Mouse (Mus musculus) myocyte (in vitro differentiated cells): ENCODE results near the gene Eno2. TPM values are rescaled to one million over a fixed set of nuclear protein-coding genes. Genes with fewer than 3 reads are reported as not detected.
A peak's percentile ranks its signal among the peaks of the same experiment; 100 is the strongest.

ENCODE experiments used
- H3K27me3 ChIP-seq: one replicate; pipeline ENCODE4 v1.6.1; 2011; ENCODE audit not compliant: control insufficient read depth, insufficient read depth, insufficient read length
- H3K36me3 ChIP-seq: one replicate; pipeline ENCODE4 v1.6.1; 2011; ENCODE audit not compliant: control insufficient read depth, insufficient read depth
- H3K4me2 ChIP-seq: one replicate; pipeline ENCODE4 v1.6.1; 2011; ENCODE audit warnings: low read depth, control low read depth
- H3K4me3 ChIP-seq: one replicate; pipeline ENCODE4 v1.5.1; 2011; ENCODE audit warnings: mild to moderate bottlenecking, control low read depth, moderate library complexity
- H3K79me2 ChIP-seq: one replicate; pipeline ENCODE4 v1.6.1; 2011; ENCODE audit not compliant: control insufficient read depth, insufficient read depth
- H3ac ChIP-seq: one replicate; pipeline ENCODE4 v1.6.1; 2011; ENCODE audit not compliant: control insufficient read depth, insufficient read length
- CEBPB ChIP-seq: IDR thresholded peaks from 2 replicates; pipeline ENCODE4 v1.6.1; 2011; ENCODE audit warnings: mild to moderate bottlenecking, moderate library complexity; ENCODE audit not compliant: poor library complexity, insufficient read depth, severe bottlenecking
- E2F4 ChIP-seq: IDR thresholded peaks from one replicate; pipeline ENCODE4 v1.6.1; 2011; ENCODE audit warnings: mild to moderate bottlenecking, control low read depth, moderate library complexity; ENCODE audit not compliant: insufficient read depth
- MAX ChIP-seq: IDR thresholded peaks from one replicate; pipeline ENCODE4 v1.6.1; 2011; ENCODE audit warnings: low read depth, mild to moderate bottlenecking, control low read depth
- MYOD1 ChIP-seq, 3 experiments: IDR thresholded peaks; one replicate each; pipeline ENCODE4 v1.6.1; 2011; ENCODE audit warnings: control low read depth in 2 of 3, low read depth in 2 of 3, mild to moderate bottlenecking in 2 of 3, moderate library complexity in 1 of 3; ENCODE audit not compliant: insufficient read length in 2 of 3, control insufficient read depth in 1 of 3
- MYOG ChIP-seq, 3 experiments: IDR thresholded peaks; one replicate each; pipeline ENCODE4 v1.6.1; 2011; ENCODE audit warnings: control low read depth in 2 of 3, low read depth in 2 of 3, mild to moderate bottlenecking in 2 of 3; ENCODE audit not compliant: insufficient read length in 2 of 3, control insufficient read depth in 1 of 3, insufficient read depth in 1 of 3
- POLR2A ChIP-seq: IDR thresholded peaks from one replicate; pipeline ENCODE4 v1.6.1; 2011; ENCODE audit warnings: low read depth, mild to moderate bottlenecking, control low read depth, moderate library complexity; ENCODE audit not compliant: insufficient read length
- POLR2AphosphoS2 ChIP-seq: IDR thresholded peaks from one replicate; pipeline ENCODE4 v1.6.1; 2011; ENCODE audit warnings: low read depth, control low read depth; ENCODE audit not compliant: insufficient read length
- REST ChIP-seq: IDR thresholded peaks from one replicate; pipeline ENCODE4 v1.6.1; 2011; ENCODE audit warnings: mild to moderate bottlenecking, control low read depth, moderate library complexity; ENCODE audit not compliant: insufficient read depth, insufficient read length
- SRF ChIP-seq: IDR thresholded peaks from one replicate; pipeline ENCODE4 v1.6.1; 2011; ENCODE audit warnings: low read depth; ENCODE audit not compliant: control insufficient read depth, insufficient read length
- TCF12 ChIP-seq: IDR thresholded peaks from one replicate; pipeline ENCODE4 v1.6.1; 2011; ENCODE audit warnings: mild to moderate bottlenecking, control low read depth; ENCODE audit not compliant: poor library complexity, insufficient read depth, severe bottlenecking
- TCF3 ChIP-seq: IDR thresholded peaks from one replicate; pipeline ENCODE4 v1.6.1; 2011; ENCODE audit warnings: low read depth, control low read depth; ENCODE audit not compliant: insufficient read length
- USF1 ChIP-seq: IDR thresholded peaks from one replicate; pipeline ENCODE4 v1.6.1; 2011; ENCODE audit warnings: low read depth, mild to moderate bottlenecking, control low read depth, moderate library complexity
- polyA plus RNA-seq: library from polyadenylated mRNA; unstranded; fragments of >200 nt; fragmentation: generic; extraction: Trizol; gene quantifications from one replicate; pipeline ENCODE4 v1.2.1, GENCODE M21; 2012; ENCODE audit warnings: missing spikeins

Eno2 gene
- 19.5 TPM for polyA plus RNA-seq

GRCm38 (mm10) chr6:124769101-124769765 lies at the start of gene Eno2:
Eno2 (minus strand) TSS chr6:124769673.
- Histone ChIP-seq H3K4me3 (peak within 1 kb of the TSS; percentile 47), H3K27me3 (no peaks in the 10 kb centered on the region), H3ac (peak within 1 kb of the TSS; percentile 5), H3K4me2 (peak within 1 kb of the TSS; percentile 89), H3K79me2 (no peaks in the 10 kb centered on the region), H3K36me3 (no peaks in the 10 kb centered on the region)
- TF ChIP-seq TCF3, result no peak
- peak; percentile 77 for TF ChIP-seq POLR2AphosphoS2
- TF ChIP-seq SRF, result no peak
- TF ChIP-seq E2F4, result no peak
- TF ChIP-seq USF1, result peak; percentile 23
- peak; percentile 74 for TF ChIP-seq POLR2A
- no peak for TF ChIP-seq MAX
- no peak for TF ChIP-seq TCF12
- no peak for TF ChIP-seq MYOD1 (IDR thresholded peaks at IDR 0.05; ENCODE audit: control insufficient read depth in 1 of 3, insufficient read length in 2 of 3, low read depth in 2 of 3)
- TF ChIP-seq REST, result no peak
- TF ChIP-seq CEBPB, result no peak
- TF ChIP-seq MYOG (IDR thresholded peaks at IDR 0.05; ENCODE audit: control insufficient read depth in 1 of 3, insufficient read depth in 1 of 3, insufficient read length in 2 of 3, low read depth in 2 of 3), result no peak

GRCm38 (mm10) chr6:124817971-124818370 lies 48.5 kb upstream of the Eno2 start:
- Histone ChIP-seq H3K4me2 (no peak overlapping the region), H3ac (no peak overlapping the region), H3K4me3 (no peak overlapping the region), H3K27me3 (no peaks in the 10 kb centered on the region), H3K36me3 (peaks cover 26% of the 10 kb centered on the region), H3K79me2 (peaks cover 9% of the 10 kb centered on the region)
- no peak for TF ChIP-seq TCF12
- TF ChIP-seq MAX, result no peak
- no peak for TF ChIP-seq POLR2A
- no peak for TF ChIP-seq MYOD1 (IDR thresholded peaks at IDR 0.05; ENCODE audit: control insufficient read depth in 1 of 3, insufficient read length in 2 of 3, low read depth in 2 of 3)
- no peak for TF ChIP-seq CEBPB
- no peak for TF ChIP-seq USF1
- no peak for TF ChIP-seq POLR2AphosphoS2
- TF ChIP-seq TCF3, result no peak

- H3K79me2 ChIP-seq, result peaks cover 13% of the 10 kb centered on the region
- no peak overlapping the region for H3K4me3 ChIP-seq
- TF ChIP-seq MYOG (IDR thresholded peaks at IDR 0.05; ENCODE audit: control insufficient read depth in 1 of 3, insufficient read depth in 1 of 3, insufficient read length in 2 of 3, low read depth in 2 of 3), result no peak
- H3K36me3 ChIP-seq, result peaks cover 26% of the 10 kb centered on the region
- no peak overlapping the region for H3K4me2 ChIP-seq
- no peak overlapping the region for H3ac ChIP-seq
- H3K27me3 ChIP-seq, result no peaks in the 10 kb centered on the region
These were observed 48.1 kb upstream of the Eno2 start for GRCm38 (mm10) chr6:124817563-124817962.

- Histone ChIP-seq H3K36me3 (peaks cover 29% of the 10 kb centered on the region), H3K79me2 (peaks cover 18% of the 10 kb centered on the region), H3K27me3 (no peaks in the 10 kb centered on the region), H3K4me3 (no peak overlapping the region), H3ac (no peak overlapping the region), H3K4me2 (no peak overlapping the region)
- TF ChIP-seq MAX, result no peak
- no peak for TF ChIP-seq REST
- no peak for TF ChIP-seq SRF
- TF ChIP-seq POLR2AphosphoS2, result no peak
- no peak for TF ChIP-seq USF1
- no peak for TF ChIP-seq MYOD1 (IDR thresholded peaks at IDR 0.05; ENCODE audit: control insufficient read depth in 1 of 3, insufficient read length in 2 of 3, low read depth in 2 of 3)
- no peak for TF ChIP-seq TCF12
- TF ChIP-seq MYOG (IDR thresholded peaks at IDR 0.05; ENCODE audit: control insufficient read depth in 1 of 3, insufficient read depth in 1 of 3, insufficient read length in 2 of 3, low read depth in 2 of 3), result no peak
- no peak for TF ChIP-seq CEBPB
- TF ChIP-seq TCF3, result no peak
- no peak for TF ChIP-seq E2F4
- TF ChIP-seq POLR2A, result no peak
These were observed 47.7 kb upstream of the Eno2 start for GRCm38 (mm10) chr6:124817125-124817524.

GRCm38 (mm10) chr6:124816611-124817010 lies 47.1 kb upstream of the Eno2 start:
- Histone ChIP-seq H3K27me3 (no peaks in the 10 kb centered on the region), H3K4me3 (no peak overlapping the region), H3K36me3 (peaks cover 28% of the 10 kb centered on the region), H3ac (no peak overlapping the region), H3K79me2 (peaks cover 20% of the 10 kb centered on the region), H3K4me2 (no peak overlapping the region)
- TF ChIP-seq SRF (no peak), TCF3 (no peak), MYOD1 (IDR thresholded peaks at IDR 0.05; ENCODE audit: control insufficient read depth in 1 of 3, insufficient read length in 2 of 3, low read depth in 2 of 3) (no peak), USF1 (no peak), MAX (no peak), CEBPB (no peak), E2F4 (no peak), TCF12 (no peak), POLR2A (no peak), POLR2AphosphoS2 (no peak), REST (no peak), MYOG (IDR thresholded peaks at IDR 0.05; ENCODE audit: control insufficient read depth in 1 of 3, insufficient read depth in 1 of 3, insufficient read length in 2 of 3, low read depth in 2 of 3) (no peak)
